Mouse (Mus musculus): ENCODE results near the gene Ccdc88b. TPM values are rescaled to one million over a fixed set of nuclear protein-coding genes. Genes with fewer than 3 reads are reported as not detected.
"Not testable (repeated sequence)": the region's sequence is repeated elsewhere in the genome, so short reads cannot be mapped to it uniquely, and the experiment has no call there.

Ccdc88b gene
- 0.33 and 0.57 TPM in 2 replicates for polyA plus RNA-seq (2016; fragmentation: Nextera tagmentation; extraction: Ambion mirVana)

DNA sequence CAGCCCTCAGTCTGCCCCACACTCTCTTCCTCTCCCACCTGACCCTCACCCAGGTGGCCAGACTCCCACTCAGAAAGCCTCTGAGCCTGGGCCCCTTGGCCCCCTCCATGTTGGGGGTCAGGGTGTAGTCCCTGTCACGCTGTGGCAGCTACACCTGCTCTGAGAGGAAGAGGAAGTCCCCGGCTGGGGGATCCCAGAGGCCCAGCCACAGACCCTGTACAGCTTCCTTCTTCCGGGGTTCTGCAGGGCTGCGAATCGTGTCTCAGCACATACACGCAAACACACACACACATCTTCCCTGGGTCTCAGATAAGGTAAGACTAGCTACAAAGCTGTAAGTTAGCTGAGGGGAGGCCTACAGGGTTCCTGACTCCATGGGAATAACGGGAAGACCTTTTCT, at the start of gene Ccdc88b:
Gene Ccdc88b, minus strand, starts transcription at position 181 of the 400 bp plus-strand sequence.
- peak within 1 kb of the TSS; percentile 28; the same call in 1 of the 2 replicates for H3K27ac ChIP-seq (replicated peaks)
- WGBS: 81% methylated on average over 7 of the region's 7 CpGs
- no peak for DNase-seq (ENCODE audit: low spot score)

DNA sequence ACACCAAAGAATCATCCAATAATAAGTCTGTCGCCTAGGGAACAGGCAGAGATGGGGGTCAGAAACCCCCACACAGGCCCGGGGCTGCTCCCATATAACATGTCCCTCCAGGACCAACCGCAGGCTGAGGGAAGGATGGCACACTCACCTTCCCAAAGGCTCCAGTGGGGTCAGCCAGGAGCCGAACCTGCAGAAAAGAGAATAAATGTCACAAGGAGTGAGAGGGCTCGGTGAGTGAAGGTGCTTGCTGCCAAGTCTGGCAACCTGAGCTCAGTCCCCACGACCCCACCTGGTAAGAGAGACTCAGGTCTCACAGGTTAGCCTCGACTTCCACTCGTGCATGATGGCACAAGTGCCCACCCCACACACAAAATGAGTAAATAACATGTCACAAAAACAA, 49.1 kb upstream of the Ccdc88b start:
- Histone ChIP-seq H3K27ac (replicated peaks) (no peak overlapping the region), H3K27me3 (ENCODE audit: low read depth, poor library complexity, severe bottlenecking) (no peaks in the 10 kb centered on the region), H3K4me1 (peaks cover 34% of the 10 kb centered on the region), H3K36me3 (peaks cover 48% of the 10 kb centered on the region), H3K9me3 (replicated peaks) (no peaks in the 10 kb centered on the region), H3K4me3 (no peak overlapping the region)
- DNase-seq (ENCODE audit: low spot score): no peak
- WGBS: 92% methylated on average over 8 of the region's 8 CpGs

More for the DNA sequence above, at the start of gene Ccdc88b:
- H3K27me3 ChIP-seq (ENCODE audit: low read depth, poor library complexity, severe bottlenecking): peaks cover 47% of the 10 kb centered on the region
- H3K36me3 ChIP-seq: no peaks in the 10 kb centered on the region
- H3K4me1 ChIP-seq: peaks cover 37% of the 10 kb centered on the region
- no peak within 1 kb of the TSS for H3K4me3 ChIP-seq
- no peaks in the 10 kb centered on the region for H3K9me3 ChIP-seq (replicated peaks)

GRCm38 (mm10) chr19:6906199-6906598, 48.2 kb upstream of the Ccdc88b start:
- no peaks in the 10 kb centered on the region for H3K27me3 ChIP-seq (ENCODE audit: low read depth, poor library complexity, severe bottlenecking)
- no peak overlapping the region for H3K27ac ChIP-seq (replicated peaks)
- H3K9me3 ChIP-seq (replicated peaks): no peaks in the 10 kb centered on the region
- no peak overlapping the region for H3K4me3 ChIP-seq
- DNase-seq (ENCODE audit: low spot score): no peak
- peaks cover 39% of the 10 kb centered on the region for H3K36me3 ChIP-seq
- WGBS: 85% methylated on average over 3 of the region's 3 CpGs
- peaks cover 28% of the 10 kb centered on the region for H3K4me1 ChIP-seq

GRCm38 (mm10) chr19:6905498-6906159, 47.6 kb upstream of the Ccdc88b start:
- Histone ChIP-seq H3K27me3 (ENCODE audit: low read depth, poor library complexity, severe bottlenecking) (no peaks in the 10 kb centered on the region), H3K36me3 (peaks cover 35% of the 10 kb centered on the region), H3K4me3 (no peak overlapping the region), H3K27ac (replicated peaks) (no peak overlapping the region), H3K4me1 (peaks cover 24% of the 10 kb centered on the region), H3K9me3 (replicated peaks) (no peaks in the 10 kb centered on the region)
- no peak for DNase-seq (ENCODE audit: low spot score)
- 91% methylated on average over 11 of the region's 11 CpGs for WGBS

DNA sequence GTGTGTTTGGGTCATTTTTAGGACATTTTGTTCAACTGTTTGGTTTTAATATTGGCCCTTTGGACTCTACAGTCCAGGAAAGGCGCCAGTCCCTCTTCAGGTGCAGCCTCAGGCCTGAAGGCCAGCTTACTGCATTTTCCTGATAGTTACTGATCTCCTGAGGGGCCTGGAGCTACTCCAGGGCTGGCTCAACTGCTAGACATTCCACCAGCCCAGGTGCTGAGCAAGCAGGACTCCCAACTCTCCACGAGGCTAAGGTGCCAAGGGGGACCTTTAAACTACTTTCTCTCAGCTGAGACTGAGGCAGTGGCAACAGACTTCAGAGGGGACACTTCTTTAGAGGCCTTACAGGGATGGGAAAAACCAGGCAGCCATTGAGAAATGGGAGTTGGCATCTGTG, 46.8 kb upstream of the Ccdc88b start:
- WGBS: 79% methylated on average over 2 of the region's 2 CpGs
- Histone ChIP-seq H3K36me3 (peaks cover 35% of the 10 kb centered on the region), H3K27ac (replicated peaks) (no peak overlapping the region)

DNA sequence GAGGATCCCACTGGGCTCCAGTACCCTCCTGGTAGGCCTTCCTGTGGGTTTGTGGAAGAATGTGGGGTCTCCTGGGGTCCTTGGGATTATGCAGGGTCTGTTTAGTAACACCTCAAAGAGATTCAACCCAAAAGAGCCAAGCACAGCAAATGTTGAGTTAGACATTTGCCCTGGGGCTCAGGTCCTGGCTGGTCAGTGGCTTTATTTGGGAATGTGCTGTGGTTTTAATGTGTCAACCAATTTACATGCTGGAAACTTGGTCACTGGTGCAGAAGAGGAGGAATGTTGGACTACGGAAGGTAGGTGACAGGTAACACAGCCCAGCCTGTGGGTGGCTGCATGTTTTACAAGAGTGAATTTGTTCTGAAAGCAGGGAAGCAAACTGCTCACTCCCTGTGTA, 45.0 kb upstream of the Ccdc88b start:
- 92% methylated on average over 1 of the region's 1 CpGs for WGBS
- Histone ChIP-seq H3K27me3 (ENCODE audit: low read depth, poor library complexity, severe bottlenecking) (no peaks in the 10 kb centered on the region), H3K4me3 (no peak overlapping the region), H3K36me3 (peaks cover 35% of the 10 kb centered on the region), H3K27ac (replicated peaks) (no peak overlapping the region), H3K9me3 (replicated peaks) (0 out of 2 replicates have a peak, but pooled peaks cover 8% of the 10 kb centered on the region), H3K4me1 (peaks cover 6% of the 10 kb centered on the region)
- DNase-seq (ENCODE audit: low spot score): no peak

More for the DNA sequence above, 46.8 kb upstream of the Ccdc88b start:
- DNase-seq (ENCODE audit: low spot score): no peak
- peaks cover 22% of the 10 kb centered on the region for H3K4me1 ChIP-seq
- no peak overlapping the region for H3K4me3 ChIP-seq
- no peaks in the 10 kb centered on the region for H3K27me3 ChIP-seq (ENCODE audit: low read depth, poor library complexity, severe bottlenecking)
- 0 out of 2 replicates have a peak, but pooled peaks cover 7% of the 10 kb centered on the region for H3K9me3 ChIP-seq (replicated peaks)

GRCm38 (mm10) chr19:6899641-6900040, 41.6 kb upstream of the Ccdc88b start:
- Histone ChIP-seq H3K36me3 (peaks cover 9% of the 10 kb centered on the region), H3K9me3 (replicated peaks) (peaks cover 16% of the 10 kb centered on the region; the same call in 1 of the 2 replicates), H3K27me3 (ENCODE audit: low read depth, poor library complexity, severe bottlenecking) (no peaks in the 10 kb centered on the region), H3K4me1 (no peaks in the 10 kb centered on the region), H3K27ac (replicated peaks) (no peak overlapping the region), H3K4me3 (no peak overlapping the region)
- no peak for DNase-seq (ENCODE audit: low spot score)
- WGBS: 86% methylated on average over 4 of the region's 4 CpGs

- H3K27ac ChIP-seq (replicated peaks); DNase-seq (ENCODE audit: low spot score); H3K36me3 ChIP-seq; H3K4me1 ChIP-seq; H3K27me3 ChIP-seq (ENCODE audit: low read depth, poor library complexity, severe bottlenecking); H3K4me3 ChIP-seq: not testable (repeated sequence)
- 94% methylated on average over 18 of the region's 18 CpGs for WGBS
- peaks cover 16% of the 10 kb centered on the region; the same call in 1 of the 2 replicates for H3K9me3 ChIP-seq (replicated peaks)
These were observed 37.7 kb upstream of the Ccdc88b start for GRCm38 (mm10) chr19:6895608-6896305.

DNA sequence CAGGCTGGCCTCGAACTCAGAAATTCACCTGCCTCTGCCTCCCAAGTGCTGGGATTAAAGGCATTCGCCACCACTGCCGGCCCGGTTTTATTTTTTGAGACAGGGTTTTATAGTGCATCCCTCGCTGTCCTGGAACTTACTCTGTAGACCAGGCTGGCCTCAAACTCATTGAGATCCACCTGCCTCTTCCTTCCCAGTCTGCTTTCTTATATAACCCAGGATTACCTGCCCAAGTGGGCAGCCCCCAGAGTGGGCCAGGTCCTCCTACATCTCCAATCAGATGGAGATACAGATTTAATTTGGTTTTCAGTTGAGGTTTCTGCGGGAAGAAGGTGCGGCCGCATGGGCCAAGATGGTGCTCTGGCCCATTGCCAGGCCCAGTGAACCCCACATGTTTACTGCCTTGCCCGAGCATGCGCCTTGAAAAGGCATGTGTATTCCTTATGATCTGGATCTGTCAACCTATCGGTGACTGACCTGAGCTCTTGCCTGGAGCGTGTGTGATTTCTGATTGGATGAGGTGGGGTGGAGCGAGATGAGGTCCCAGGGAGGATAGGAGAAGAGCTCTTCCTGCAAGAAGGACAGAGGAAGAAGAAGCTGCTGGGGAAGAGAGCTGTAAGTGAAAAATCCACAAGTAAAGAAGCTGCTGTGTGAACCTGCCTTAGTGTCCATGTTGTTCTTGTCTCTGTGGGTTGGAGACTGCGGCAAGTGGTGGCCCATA, 35.9 kb upstream of the Ccdc88b start:
- Histone ChIP-seq H3K27me3 (ENCODE audit: low read depth, poor library complexity, severe bottlenecking) (no peaks in the 10 kb centered on the region), H3K36me3 (no peaks in the 10 kb centered on the region), H3K27ac (replicated peaks) (no peak overlapping the region), H3K4me1 (no peaks in the 10 kb centered on the region), H3K9me3 (replicated peaks) (peaks cover 8% of the 10 kb centered on the region; the same call in 1 of the 2 replicates), H3K4me3 (no peak overlapping the region)
- no peak for DNase-seq (ENCODE audit: low spot score)
- WGBS: 93% methylated on average over 14 of the region's 14 CpGs

DNA sequence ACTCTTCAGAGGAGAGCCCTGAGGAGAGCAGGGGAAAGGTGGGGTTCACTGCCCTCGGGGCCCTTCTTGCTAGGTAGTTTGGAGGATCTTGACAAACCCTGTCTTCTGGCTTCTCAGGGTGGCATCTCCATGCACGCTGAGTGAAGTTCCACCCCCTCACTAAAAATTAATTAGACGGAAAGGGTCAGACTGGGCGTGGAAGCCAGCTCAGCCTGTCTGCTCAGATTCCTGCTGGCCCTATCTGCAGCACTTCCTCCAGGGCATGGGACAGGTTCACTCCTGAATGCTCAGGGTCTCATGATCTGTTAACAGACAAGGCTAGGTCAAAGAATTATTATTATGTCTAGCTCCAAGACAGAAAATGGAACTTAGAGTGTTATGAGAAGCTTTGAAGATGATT, 34.5 kb upstream of the Ccdc88b start:
- Histone ChIP-seq H3K4me1 (no peaks in the 10 kb centered on the region), H3K27ac (replicated peaks) (no peak overlapping the region), H3K4me3 (no peak overlapping the region), H3K27me3 (ENCODE audit: low read depth, poor library complexity, severe bottlenecking) (no peaks in the 10 kb centered on the region), H3K36me3 (no peaks in the 10 kb centered on the region), H3K9me3 (replicated peaks) (peaks cover 8% of the 10 kb centered on the region; the same call in 1 of the 2 replicates)
- WGBS: 70% methylated on average over 4 of the region's 4 CpGs
- no peak for DNase-seq (ENCODE audit: low spot score)

DNA sequence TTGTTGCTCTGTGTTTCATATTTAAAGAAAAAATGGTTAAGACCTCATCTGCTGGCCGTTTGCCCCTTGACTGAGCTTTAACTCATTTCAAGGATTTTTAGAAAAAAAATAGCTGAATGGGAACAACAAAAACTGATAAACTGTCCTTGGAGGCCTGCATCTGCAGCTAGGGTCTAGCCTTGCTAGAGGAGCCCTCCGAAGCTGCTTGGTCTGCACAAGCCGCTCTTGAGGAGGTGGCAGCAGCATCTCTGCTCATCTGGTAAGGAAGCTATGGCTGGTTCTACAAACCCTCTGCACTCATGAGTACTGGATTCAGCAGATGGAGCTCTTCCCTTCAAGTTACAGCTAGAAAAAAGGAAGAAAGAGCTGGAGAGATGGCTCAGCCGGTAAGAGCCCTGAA, 20.0 kb upstream of the Ccdc88b start:
- 87% methylated on average over 4 of the region's 4 CpGs for WGBS
- Histone ChIP-seq H3K4me1 (no peaks in the 10 kb centered on the region), H3K4me3 (no peak overlapping the region), H3K36me3 (no peaks in the 10 kb centered on the region), H3K27ac (replicated peaks) (no peak overlapping the region), H3K27me3 (ENCODE audit: low read depth, poor library complexity, severe bottlenecking) (no peaks in the 10 kb centered on the region), H3K9me3 (replicated peaks) (peaks cover 22% of the 10 kb centered on the region; the same call in 1 of the 2 replicates)
- DNase-seq (ENCODE audit: low spot score): no peak

DNA sequence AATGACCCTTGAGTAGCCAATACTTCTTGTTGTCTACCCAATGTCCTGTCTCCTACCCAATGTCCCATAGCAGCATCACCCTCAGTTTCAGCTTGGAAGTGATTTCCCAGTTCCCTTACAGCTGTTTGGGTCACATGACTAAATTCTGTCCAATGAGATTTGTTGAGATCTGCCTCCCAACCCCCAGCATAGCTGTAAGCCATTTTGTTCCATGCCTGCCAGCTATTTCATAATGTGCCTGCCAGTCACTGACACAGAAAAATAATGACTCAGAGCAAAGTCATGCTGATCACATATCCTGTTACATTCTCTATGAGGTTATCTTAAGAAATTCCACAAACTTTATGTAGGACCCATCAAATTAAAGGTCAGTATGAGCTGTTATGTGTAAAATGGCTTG, 18.8 kb upstream of the Ccdc88b start:
- Histone ChIP-seq H3K9me3 (replicated peaks) (peaks cover 21% of the 10 kb centered on the region; the same call in 1 of the 2 replicates), H3K4me3 (no peak overlapping the region), H3K27me3 (ENCODE audit: low read depth, poor library complexity, severe bottlenecking) (no peaks in the 10 kb centered on the region), H3K36me3 (no peaks in the 10 kb centered on the region), H3K4me1 (peaks cover 3% of the 10 kb centered on the region; the same call in 1 of the 2 replicates), H3K27ac (replicated peaks) (no peak overlapping the region)
- DNase-seq (ENCODE audit: low spot score): no peak

Data from midbrain, embryonic 10.5 days (tissue).